Mouse (Mus musculus) erythroblast, adult 5-6 weeks (primary cell): ENCODE results near the gene Rab43. TPM values are rescaled to one million over a fixed set of nuclear protein-coding genes. Genes with fewer than 3 reads are reported as not detected.

ENCODE experiments used
- total RNA-seq, 2 experiments: library from RNA; stranded (forward) in 1 of 2; stranded (reverse) in 1 of 2; fragments of 150-400 nt in 1 of 2; fragments of 200-764, 138-1000 nt in 1 of 2; gene quantifications; 2 replicates each; pipeline versions ENCODE4 v1.2.3 to v1.2.4; 2015 to 2017; ENCODE audit warnings: low replicate concordance in 2 of 2

Gene Rab43
- total RNA-seq, 2 experiments from 2014 or later: 173 to 219 TPM

Other genes starting within 250 kb of the Rab43 start
- 55.4 and 68.8 TPM in 2 replicates for gene Prokr1, start 221.4 kb downstream of the Rab43 start, total RNA-seq (2015; ENCODE audit: low replicate concordance)
- 54.9 and 57.6 TPM in 2 replicates for gene Prokr1, start 221.4 kb downstream of the Rab43 start, total RNA-seq (2017; ENCODE audit: low replicate concordance)
- 37.8 and 43.4 TPM in 2 replicates for gene Aplf, start 140.0 kb downstream of the Rab43 start, total RNA-seq (2015; ENCODE audit: low replicate concordance)
- 71.8 and 86.0 TPM in 2 replicates for gene Aplf, start 140.0 kb downstream of the Rab43 start, total RNA-seq (2017; ENCODE audit: low replicate concordance)
- not detected in 2 replicates for gene Efcc1, start 81.3 kb downstream of the Rab43 start, total RNA-seq (2015; ENCODE audit: low replicate concordance)
- gene Efcc1, start 81.3 kb downstream of the Rab43 start, total RNA-seq (2017; ENCODE audit: low replicate concordance): not detected in 2 replicates
- 5.4 and 7.7 TPM in 2 replicates for gene Gp9, start 34.1 kb downstream of the Rab43 start, total RNA-seq (2015; ENCODE audit: low replicate concordance)
- 4.9 and 5.6 TPM in 2 replicates for gene Gp9, start 34.1 kb downstream of the Rab43 start, total RNA-seq (2017; ENCODE audit: low replicate concordance)
- 1.3 TPM in 2 replicates for gene Gm45140, start 23.6 kb upstream of the Rab43 start, total RNA-seq (2015; ENCODE audit: low replicate concordance)
- 12.8 and 18.0 TPM in 2 replicates for gene Gm45140, start 23.6 kb upstream of the Rab43 start, total RNA-seq (2017; ENCODE audit: low replicate concordance)
- 3.7 and 6.3 TPM in 2 replicates for gene Isy1, start 26.6 kb upstream of the Rab43 start, total RNA-seq (2015; ENCODE audit: low replicate concordance)
- 3.5 and 5.0 TPM in 2 replicates for gene Isy1, start 26.6 kb upstream of the Rab43 start, total RNA-seq (2017; ENCODE audit: low replicate concordance)
- 121 and 143 TPM in 2 replicates for gene Cnbp, start 38.9 kb upstream of the Rab43 start, total RNA-seq (2015; ENCODE audit: low replicate concordance)
- gene Cnbp, start 38.9 kb upstream of the Rab43 start, total RNA-seq (2017; ENCODE audit: low replicate concordance): 172 and 205 TPM in 2 replicates
- 11.1 and 11.5 TPM in 2 replicates for gene Copg1, start 75.7 kb upstream of the Rab43 start, total RNA-seq (2015; ENCODE audit: low replicate concordance)
- 14.5 and 20.5 TPM in 2 replicates for gene Copg1, start 75.7 kb upstream of the Rab43 start, total RNA-seq (2017; ENCODE audit: low replicate concordance)
- 10.0 TPM in 2 replicates for gene Hmces, start 101.8 kb upstream of the Rab43 start, total RNA-seq (2015; ENCODE audit: low replicate concordance)
- 7.8 and 8.6 TPM in 2 replicates for gene Hmces, start 101.8 kb upstream of the Rab43 start, total RNA-seq (2017; ENCODE audit: low replicate concordance)
- gene H1fx, start 169.5 kb upstream of the Rab43 start, total RNA-seq (2015; ENCODE audit: low replicate concordance): not detected in 2 replicates
- not detected in 2 replicates for gene H1fx, start 169.5 kb upstream of the Rab43 start, total RNA-seq (2017; ENCODE audit: low replicate concordance)
- 76.7 and 111 TPM in 2 replicates for gene Rab7, start 233.1 kb upstream of the Rab43 start, total RNA-seq (2015; ENCODE audit: low replicate concordance)
- 29.4 and 36.0 TPM in 2 replicates for gene Rab7, start 233.1 kb upstream of the Rab43 start, total RNA-seq (2017; ENCODE audit: low replicate concordance)